21 mouse cellular contexts compared by ENCODE assay signal in genomic region chr9:108205571-108205901, GRCm38 (mm10). TPM values are rescaled to one million over a fixed set of nuclear protein-coding genes. Genes with fewer than 3 reads are reported as not detected.
DNase-seq lines count a peak whose midpoint lies in the region; ATAC-seq lines count a peak whose summit lies in the region.
"Had no signal": no experiment of that assay in that cellular context is flagged by ENCODE, and none has a peak within 500 bp of the region (broad histone marks: within the 10 kb centered on the region; RNA-seq: fewer than 3 reads in every experiment).

No protein-coding gene starts in this region.

- H3K4me1 ChIP-seq in forebrain, embryonic 12.5 days, result peaks cover 26% of the 10 kb centered on the region
- H3K4me1 ChIP-seq in forebrain, embryonic 14.5 days (ENCODE audit: control insufficient read depth, insufficient read depth, low read length), result peaks cover 11% of the 10 kb centered on the region
- peaks cover 23% of the 10 kb centered on the region for H3K4me1 ChIP-seq in midbrain, embryonic 12.5 days

- H3K36me3 ChIP-seq in forebrain, embryonic 12.5 days (replicated peaks), result peaks cover 38% of the 10 kb centered on the region
- H3K36me3 ChIP-seq in forebrain, embryonic 14.5 days (ENCODE audit: control insufficient read depth, insufficient read depth, low read length), result peaks cover 30% of the 10 kb centered on the region
- peaks cover 38% of the 10 kb centered on the region for H3K36me3 ChIP-seq in midbrain, embryonic 12.5 days

- H3K27me3 ChIP-seq in forebrain, embryonic 12.5 days, result no peaks in the 10 kb centered on the region
- H3K27me3 ChIP-seq in forebrain, embryonic 14.5 days (replicated peaks; ENCODE audit: control insufficient read depth, insufficient read depth, low read length), result no peaks in the 10 kb centered on the region
- no peaks in the 10 kb centered on the region for H3K27me3 ChIP-seq in midbrain, embryonic 12.5 days
- H3K27me3 ChIP-seq: CH12.LX; embryonic facial prominence, embryonic 12.5 days; limb, embryonic 13.5 days; liver, embryonic 15.5 days; megakaryocyte, embryonic 14.5 days had no signal

- no peak overlapping the region for H3K4me2 ChIP-seq in forebrain, embryonic 12.5 days
- no peak overlapping the region for H3K4me2 ChIP-seq in forebrain, embryonic 14.5 days (ENCODE audit: low read length)
- no peak overlapping the region for H3K4me2 ChIP-seq in midbrain, embryonic 12.5 days (replicated peaks)
- H3K4me2 ChIP-seq: embryonic facial prominence, embryonic 12.5 days; heart, embryonic 11.5 days; limb, embryonic 13.5 days; liver, embryonic 15.5 days had no signal

- H3K27ac ChIP-seq in forebrain, embryonic 12.5 days, result peak overlapping the region; percentile 16; the same call in 1 of the 2 replicates
- H3K27ac ChIP-seq in forebrain, embryonic 14.5 days (ENCODE audit: low read depth, low read length), result no peak overlapping the region
- peak overlapping the region; percentile 69 for H3K27ac ChIP-seq in midbrain, embryonic 12.5 days (replicated peaks)
- H3K27ac ChIP-seq: embryonic facial prominence, embryonic 12.5 days; limb, embryonic 13.5 days; liver, embryonic 15.5 days had no signal

- no peak overlapping the region for H3K9ac ChIP-seq in forebrain, embryonic 12.5 days
- H3K9ac ChIP-seq in forebrain, embryonic 14.5 days (ENCODE audit: low read length), result no peak overlapping the region
- no peak overlapping the region for H3K9ac ChIP-seq in midbrain, embryonic 12.5 days (replicated peaks)
- H3K9ac ChIP-seq: embryonic facial prominence, embryonic 12.5 days; limb, embryonic 13.5 days; liver, embryonic 15.5 days had no signal

- DNase-seq in forebrain, embryonic 14.5 days (ENCODE audit: low spot score), result no peak
- DNase-seq in right cerebral cortex, postnatal 25 days, result peak; percentile 57
- DNase-seq in right cerebral cortex, postnatal 14 days, result no peak
- no peak for DNase-seq in adrenal gland, adult 18-20 months (ENCODE audit: low spot score in 2 of 2)
- no peak for DNase-seq in heart, adult 18-20 months
- no peak for DNase-seq in heart, postnatal 25 days (ENCODE audit: low spot score)
- DNase-seq: cerebellum, postnatal 36 days; gastrocnemius, postnatal 14 days; heart, postnatal 36 days; kidney, adult 2 months; lung, postnatal 10 days; thymus, postnatal 4 days had no signal

- intact Hi-C loops in heart, postnatal 25 days (cut with DNase I), result no loop called here

- no peak for ATAC-seq in forebrain, embryonic 12.5 days (ENCODE audit: low FRiP score)
- no peak for ATAC-seq in forebrain, embryonic 14.5 days
- no peak for ATAC-seq in midbrain, embryonic 12.5 days (ENCODE audit: low FRiP score, low read depth)
- ATAC-seq: activated CD4-positive, CD25-positive, alpha-beta regulatory T cell, adult 4 months had no signal

- 83% methylated on average over 3 of the region's 3 CpGs for WGBS in forebrain, embryonic 12.5 days
- 84% methylated on average over 3 of the region's 3 CpGs for WGBS in forebrain, embryonic 14.5 days
- WGBS in midbrain, embryonic 12.5 days, result 67% methylated on average over 3 of the region's 3 CpGs

- no peak overlapping the region for H3K4me3 ChIP-seq in forebrain, embryonic 12.5 days (replicated peaks)
- no peak overlapping the region for H3K4me3 ChIP-seq in forebrain, embryonic 14.5 days (ENCODE audit: low read depth, low read length)
- no peak overlapping the region for H3K4me3 ChIP-seq in midbrain, embryonic 12.5 days
- H3K4me3 ChIP-seq: embryonic facial prominence, embryonic 12.5 days; limb, embryonic 13.5 days; liver, embryonic 15.5 days; megakaryocyte, embryonic 14.5 days had no signal

- no peaks in the 10 kb centered on the region for H3K9me3 ChIP-seq in forebrain, embryonic 12.5 days
- no peaks in the 10 kb centered on the region for H3K9me3 ChIP-seq in forebrain, embryonic 14.5 days (replicated peaks; ENCODE audit: control insufficient read depth, low read length)
- no peaks in the 10 kb centered on the region for H3K9me3 ChIP-seq in midbrain, embryonic 12.5 days
- H3K9me3 ChIP-seq: embryonic facial prominence, embryonic 12.5 days; limb, embryonic 13.5 days; liver, embryonic 15.5 days; megakaryocyte, embryonic 14.5 days had no signal

RNA-seq across cellular contexts. Expression of gene Bsn, which starts 15.4 kb away (rescaled TPM):
- 3.6 and 3.9 TPM in 2 replicates for polyA plus RNA-seq in forebrain, embryonic 12.5 days (2016; fragmentation: Nextera tagmentation; extraction: Ambion mirVana)
- 5.3 and 6.6 TPM in 2 replicates for polyA plus RNA-seq in forebrain, embryonic 14.5 days (2014; fragmentation: Nextera tagmentation; extraction: Ambion mirVana)
- polyA plus RNA-seq in midbrain, embryonic 12.5 days (2016; fragmentation: Nextera tagmentation; extraction: Ambion mirVana), result 4.4 and 5.0 TPM in 2 replicates
- 1 to 10 TPM; 1.8 to 3.1 TPM for total RNA-seq in adrenal gland, adult 18-20 months (2021)
- total RNA-seq in heart, adult 18-20 months (2021), result under 1 TPM; 0.02 to 0.08 TPM
- under 1 TPM; 0.03 TPM for total RNA-seq in heart, postnatal 25 days (2021)

RNA-seq across cellular contexts. Expression of gene Dag1, which starts 58.2 kb away (rescaled TPM):
- polyA plus RNA-seq in forebrain, embryonic 12.5 days (2016; fragmentation: Nextera tagmentation; extraction: Ambion mirVana), result 62.7 and 67.9 TPM in 2 replicates
- 42.0 and 49.6 TPM in 2 replicates for polyA plus RNA-seq in forebrain, embryonic 14.5 days (2014; fragmentation: Nextera tagmentation; extraction: Ambion mirVana)
- 64.7 and 67.0 TPM in 2 replicates for polyA plus RNA-seq in midbrain, embryonic 12.5 days (2016; fragmentation: Nextera tagmentation; extraction: Ambion mirVana)
- 100 to 1,000 TPM; 136 to 137 TPM for total RNA-seq in adrenal gland, adult 18-20 months (2021)
- total RNA-seq in heart, adult 18-20 months (2021), result 100 to 1,000 TPM; 290 to 300 TPM
- 100 to 1,000 TPM; 328 to 348 TPM for total RNA-seq in heart, postnatal 25 days (2021)
